In genomic region chr9:77603965-77604509, GRCm38 (mm10) we compare ENCODE assay signal across 23 mouse cellular contexts. TPM values are rescaled to one million over a fixed set of nuclear protein-coding genes. Genes with fewer than 3 reads are reported as not detected.
"Had no signal": no experiment of that assay in that cellular context is flagged by ENCODE, and none has a peak within 500 bp of the region (broad histone marks: within the 10 kb centered on the region; RNA-seq: fewer than 3 reads in every experiment).

No protein-coding gene starts in this region.

- H3K9me3 ChIP-seq: kidney, embryonic 15.5 days; liver, embryonic 13.5 days; midbrain, embryonic 10.5 days; midbrain, embryonic 13.5 days; neural tube, embryonic 13.5 days had no signal

- H3K36me3 ChIP-seq: kidney, embryonic 15.5 days; liver, embryonic 13.5 days; midbrain, embryonic 10.5 days; midbrain, embryonic 13.5 days; neural tube, embryonic 13.5 days had no signal

- H3K27me3 ChIP-seq: kidney, embryonic 15.5 days; liver, embryonic 13.5 days; midbrain, embryonic 13.5 days; neural tube, embryonic 13.5 days had no signal

- H3K4me1 ChIP-seq: kidney, embryonic 15.5 days; liver, embryonic 13.5 days; midbrain, embryonic 10.5 days; midbrain, embryonic 13.5 days; neural tube, embryonic 13.5 days had no signal

- ATAC-seq: inflammation-experienced regulatory T-cells, adult 6 months; midbrain, embryonic 13.5 days; midbrain, embryonic 16.5 days had no signal

- H3K27ac ChIP-seq: kidney, embryonic 15.5 days; liver, embryonic 13.5 days; macrophage; midbrain, embryonic 10.5 days; midbrain, embryonic 13.5 days had no signal

- H3K4me3 ChIP-seq: kidney, embryonic 15.5 days; liver, embryonic 13.5 days; megakaryocyte, embryonic 14.5 days; midbrain, embryonic 10.5 days; midbrain, embryonic 13.5 days; myocyte; neural tube, embryonic 13.5 days had no signal

- H3K9ac ChIP-seq: kidney, embryonic 15.5 days; liver, embryonic 13.5 days; midbrain, embryonic 13.5 days; neural tube, embryonic 13.5 days had no signal

- DNase-seq: kidney, adult 8-10 months; kidney, postnatal 14 days; kidney, postnatal 4 days; left cerebral cortex, postnatal 4 days; liver; liver, embryonic 13.5 days; lung, adult 2 months; retina, postnatal 1 day; right cerebral cortex, postnatal 25 days; spleen, adult 18-20 months; thymus, postnatal 25 days had no signal

- H3K4me2 ChIP-seq: kidney, embryonic 15.5 days; liver, embryonic 13.5 days; midbrain, embryonic 13.5 days; neural tube, embryonic 13.5 days had no signal

RNA-seq across cellular contexts. Expression of gene Klhl31, which starts 32.3 kb away (rescaled TPM):
- total RNA-seq: layer of hippocampus, adult 18-20 months; monocyte, adult 5-6 weeks; neutrophil, adult 5-6 weeks had no signal
- polyA plus RNA-seq: macrophage had no signal
